Mouse (Mus musculus): ENCODE data around the gene Mesp1. TPM values are rescaled to one million over a fixed set of nuclear protein-coding genes. Genes with fewer than 3 reads are reported as not detected.

The Mesp1 gene
- total RNA-seq (2023): not detected

GRCm38 (mm10) chr7:79793688-79794087, at the start of gene Mesp1:
Mesp1 (minus strand) TSS chr7:79793788.

GRCm38 (mm10) chr7:79810611-79811506, 17.3 kb upstream of the Mesp1 start, which contains the start of gene Mesp2:
Mesp2 (plus strand) TSS chr7:79810727.

GRCm38 (mm10) chr7:79742659-79743536, 50.7 kb downstream of the Mesp1 start, which contains the start of the genes Pex11a and Wdr93:
Pex11a (minus strand) TSS chr7:79743131.
Wdr93 (plus strand) TSS chr7:79743163.

Other genes starting within 250 kb of the Mesp1 start
- not detected for gene Rhcg, start 176.1 kb downstream of the Mesp1 start, total RNA-seq (2023)
- gene Ticrr, start 133.6 kb downstream of the Mesp1 start, total RNA-seq (2023): 0.53 TPM
- gene Kif7, start 78.1 kb downstream of the Mesp1 start, total RNA-seq (2023): 2.7 TPM
- gene Plin1, start 60.9 kb downstream of the Mesp1 start, total RNA-seq (2023): not detected
- 0.74 TPM for gene Pex11a, start 50.7 kb downstream of the Mesp1 start, total RNA-seq (2023)
- gene Wdr93, start 50.6 kb downstream of the Mesp1 start, total RNA-seq (2023): not detected
- gene Mesp2, start 16.9 kb upstream of the Mesp1 start, total RNA-seq (2023): not detected
- gene Anpep, start 67.3 kb upstream of the Mesp1 start, total RNA-seq (2023): 1.7 TPM
- gene Ap3s2, start 126.9 kb upstream of the Mesp1 start, total RNA-seq (2023): 14.8 TPM
- gene Arpin, start 141.6 kb upstream of the Mesp1 start, total RNA-seq (2023): 0.33 TPM
- 38.0 TPM for gene Zfp710, start 231.0 kb upstream of the Mesp1 start, total RNA-seq (2023)